ENCODE assay signal across 8 mouse cellular contexts in the genomic region with DNA sequence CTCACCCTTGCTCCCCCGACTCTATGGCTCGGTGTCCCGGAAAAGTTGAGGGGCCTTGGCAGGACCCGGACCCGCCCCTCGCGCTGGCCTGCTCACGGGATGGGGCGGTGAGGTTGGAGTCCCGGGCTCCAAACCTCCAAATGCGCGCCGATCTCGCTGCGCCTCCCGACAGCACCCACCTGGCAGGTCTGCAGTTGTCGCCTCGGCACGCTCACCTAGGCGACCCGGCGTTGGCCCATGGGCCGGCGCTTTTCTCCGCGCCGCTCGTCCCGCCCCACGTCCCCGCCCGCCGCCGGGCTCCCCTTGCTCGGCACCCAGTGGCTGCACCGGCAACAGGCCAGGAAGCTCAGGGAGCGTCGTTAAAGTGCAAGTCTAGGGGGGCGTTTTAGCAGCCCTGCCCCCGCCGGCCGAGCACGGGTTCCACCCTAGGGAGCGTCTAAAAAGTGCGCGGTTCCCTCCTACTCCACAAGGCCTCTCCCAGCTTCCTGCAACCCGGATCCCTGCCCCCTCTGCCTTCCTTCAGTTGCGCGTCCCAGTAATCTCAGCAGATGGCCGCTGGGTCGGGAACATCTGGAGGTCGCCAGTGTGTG. TPM values are rescaled to one million over a fixed set of nuclear protein-coding genes. Genes with fewer than 3 reads are reported as not detected.
DNase-seq lines count a peak whose midpoint lies in the region; ATAC-seq lines count a peak whose summit lies in the region.

A gene (minus strand): TSS at position 266 of the 590 bp plus-strand sequence.

- H3K36me3 ChIP-seq in erythroblast, embryonic 14.5 days (ENCODE audit: control insufficient read depth): no peaks in the 10 kb centered on the region
- H3K36me3 ChIP-seq in embryonic facial prominence, embryonic 11.5 days (replicated peaks; ENCODE audit: control insufficient read depth, insufficient read depth, low read depth, low read length): no peaks in the 10 kb centered on the region
- H3K36me3 ChIP-seq in limb, embryonic 11.5 days (ENCODE audit: control insufficient read depth, insufficient read depth, low read length): no peaks in the 10 kb centered on the region
- H3K36me3 ChIP-seq in midbrain, embryonic 13.5 days: no peaks in the 10 kb centered on the region

- WGBS in embryonic facial prominence, embryonic 11.5 days: under 1% methylated on average over 52 of the region's 52 CpGs
- WGBS in limb, embryonic 11.5 days: under 1% methylated on average over 52 of the region's 52 CpGs
- under 1% methylated on average over 52 of the region's 52 CpGs for WGBS in midbrain, embryonic 13.5 days

- peak; percentile 99 for DNase-seq in embryonic facial prominence, embryonic 11.5 days (ENCODE audit: low spot score)
- peak; percentile 99 for DNase-seq in heart, adult 11 months
- DNase-seq in kidney, adult 18-20 months: peak; percentile 90
- peak; percentile 97 for DNase-seq in limb, embryonic 11.5 days (ENCODE audit: low spot score)
- peak; percentile 55 to 77 for DNase-seq in spleen, postnatal 4 days (ENCODE audit: low spot score in 2 of 2)

- peaks cover 5% of the 10 kb centered on the region; the same call in 1 of the 2 replicates for H3K4me1 ChIP-seq in erythroblast, embryonic 14.5 days (ENCODE audit: control insufficient read depth)
- H3K4me1 ChIP-seq in embryonic facial prominence, embryonic 11.5 days (ENCODE audit: control insufficient read depth, insufficient read depth, low read length): peaks cover 9% of the 10 kb centered on the region
- peaks cover 18% of the 10 kb centered on the region for H3K4me1 ChIP-seq in limb, embryonic 11.5 days (ENCODE audit: control insufficient read depth, insufficient read depth, low read length)
- H3K4me1 ChIP-seq in midbrain, embryonic 13.5 days (replicated peaks): peaks cover 54% of the 10 kb centered on the region

- peak within 1 kb of the TSS; percentile 89 for H3K4me2 ChIP-seq in embryonic facial prominence, embryonic 11.5 days (ENCODE audit: low read depth, low read length)
- H3K4me2 ChIP-seq in limb, embryonic 11.5 days (ENCODE audit: low read depth, severe bottlenecking): peak within 1 kb of the TSS; percentile 59
- H3K4me2 ChIP-seq in midbrain, embryonic 13.5 days (replicated peaks): peak within 1 kb of the TSS; percentile 94

- H3K9ac ChIP-seq in embryonic facial prominence, embryonic 11.5 days (replicated peaks; ENCODE audit: low read length): peak within 1 kb of the TSS; percentile 84
- peak within 1 kb of the TSS; percentile 63 for H3K9ac ChIP-seq in limb, embryonic 11.5 days (ENCODE audit: low read length)
- H3K9ac ChIP-seq in midbrain, embryonic 13.5 days (replicated peaks): peak within 1 kb of the TSS; percentile 83

- ATAC-seq in erythroblast, adult 5-6 weeks (replicated peaks; ENCODE audit: low FRiP score, poor library complexity, severe bottlenecking): no peak
- ATAC-seq in embryonic facial prominence, embryonic 11.5 days (replicated peaks; ENCODE audit: insufficient number of reproducible peaks, low FRiP score, low TSS enrichment, low read depth): peak; percentile 91
- ATAC-seq in limb, embryonic 11.5 days (ENCODE audit: insufficient number of reproducible peaks, low FRiP score, low TSS enrichment, low read depth): peak; percentile 93
- peak; percentile 92 for ATAC-seq in midbrain, embryonic 13.5 days

- 0 out of 2 replicates have a peak, but pooled peaks cover 3% of the 10 kb centered on the region for H3K9me3 ChIP-seq in erythroblast, embryonic 14.5 days (ENCODE audit: control insufficient read depth, low read length)
- no peaks in the 10 kb centered on the region for H3K9me3 ChIP-seq in embryonic facial prominence, embryonic 11.5 days (replicated peaks; ENCODE audit: control insufficient read depth, low read length)
- no peaks in the 10 kb centered on the region for H3K9me3 ChIP-seq in limb, embryonic 11.5 days (ENCODE audit: control insufficient read depth, low read length)
- H3K9me3 ChIP-seq in midbrain, embryonic 13.5 days: no peaks in the 10 kb centered on the region

- H3K27ac ChIP-seq in embryonic facial prominence, embryonic 11.5 days (replicated peaks; ENCODE audit: low read depth, low read length): peak within 1 kb of the TSS; percentile 76
- H3K27ac ChIP-seq in limb, embryonic 11.5 days (replicated peaks; ENCODE audit: low read depth, low read length): peak within 1 kb of the TSS; percentile 88
- H3K27ac ChIP-seq in midbrain, embryonic 13.5 days: peak within 1 kb of the TSS; percentile 79

- H3K4me3 ChIP-seq in erythroblast, embryonic 14.5 days (replicated peaks): peak within 1 kb of the TSS; percentile 55
- H3K4me3 ChIP-seq in embryonic facial prominence, embryonic 11.5 days (ENCODE audit: low read depth, low read length): peak within 1 kb of the TSS; percentile 84
- peak within 1 kb of the TSS; percentile 78 for H3K4me3 ChIP-seq in limb, embryonic 11.5 days (ENCODE audit: low read depth, low read length)
- H3K4me3 ChIP-seq in midbrain, embryonic 13.5 days (replicated peaks): peak within 1 kb of the TSS; percentile 79

- H3K27me3 ChIP-seq in erythroblast, embryonic 14.5 days (ENCODE audit: control insufficient read depth): peaks cover 59% of the 10 kb centered on the region
- no peaks in the 10 kb centered on the region for H3K27me3 ChIP-seq in embryonic facial prominence, embryonic 11.5 days (ENCODE audit: control insufficient read depth, insufficient read depth, low read length)
- H3K27me3 ChIP-seq in limb, embryonic 11.5 days (ENCODE audit: control insufficient read depth, insufficient read depth, low read length): no peaks in the 10 kb centered on the region
- no peaks in the 10 kb centered on the region for H3K27me3 ChIP-seq in midbrain, embryonic 13.5 days

RNA-seq across cellular contexts. Expression of the gene that starts here (rescaled TPM):
- polyA plus RNA-seq in erythroblast, embryonic 14.5 days (2012): 0.03 TPM in 1 of 2 replicates, not detected in the other
- total RNA-seq in erythroblast, adult 5-6 weeks (2015; ENCODE audit: low replicate concordance): not detected in 2 replicates
- 1.1 TPM in 1 of 2 replicates, not detected in the other for total RNA-seq in erythroblast, adult 5-6 weeks (2017; ENCODE audit: low replicate concordance)
- polyA plus RNA-seq in embryonic facial prominence, embryonic 11.5 days (2014; fragmentation: Nextera tagmentation; extraction: Ambion mirVana): 13.6 and 14.5 TPM in 2 replicates
- 15.2 and 16.0 TPM in 2 replicates for polyA plus RNA-seq in limb, embryonic 11.5 days (2014; fragmentation: Nextera tagmentation; extraction: Ambion mirVana)
- 6.7 and 7.2 TPM in 2 replicates for polyA plus RNA-seq in midbrain, embryonic 13.5 days (2015; fragmentation: Nextera tagmentation; extraction: Ambion mirVana)
